Mouse (Mus musculus) C2C12 (cell line): ENCODE results near the gene Tmem150c. TPM values are rescaled to one million over a fixed set of nuclear protein-coding genes. Genes with fewer than 3 reads are reported as not detected.

Source experiments
- H3K27me3 ChIP-seq: one replicate; pipeline ENCODE4 v1.6.1; 2011; ENCODE audit not compliant: control insufficient read depth, insufficient read depth, insufficient read length
- H3K36me3 ChIP-seq: one replicate; pipeline ENCODE4 v1.6.1; 2011; ENCODE audit not compliant: control insufficient read depth, insufficient read depth
- H3K4me3 ChIP-seq: one replicate; pipeline ENCODE4 v1.5.1; 2011; ENCODE audit warnings: mild to moderate bottlenecking, control low read depth; ENCODE audit not compliant: poor library complexity, insufficient read depth, severe bottlenecking
- H3K79me2 ChIP-seq: one replicate; pipeline ENCODE4 v1.6.1; 2011; ENCODE audit not compliant: control insufficient read depth, insufficient read depth
- H3K79me3 ChIP-seq: one replicate; pipeline ENCODE4 v1.6.1; 2011; ENCODE audit warnings: low read depth, control low read depth
- H3ac ChIP-seq: one replicate; pipeline ENCODE3; 2011; ENCODE audit warnings: low read depth; ENCODE audit not compliant: control insufficient read depth, insufficient read length
- CEBPB ChIP-seq: IDR thresholded peaks from one replicate; pipeline ENCODE4 v1.6.1; 2011; ENCODE audit warnings: low read depth, mild to moderate bottlenecking, control low read depth, moderate library complexity
- CTCF ChIP-seq: IDR thresholded peaks from one replicate; pipeline ENCODE4 v1.5.1; 2011; ENCODE audit not compliant: control insufficient read depth, insufficient read depth, insufficient read length
- FOSL1 ChIP-seq: IDR thresholded peaks from one replicate; pipeline ENCODE4 v1.8.0; 2011; ENCODE audit warnings: mild to moderate bottlenecking, low read length; ENCODE audit not compliant: poor library complexity, insufficient read depth, severe bottlenecking
- MAX ChIP-seq: IDR thresholded peaks from one replicate; pipeline ENCODE4 v1.6.1; 2011; ENCODE audit warnings: mild to moderate bottlenecking, control low read depth
- MYOD1 ChIP-seq: IDR thresholded peaks from one replicate; pipeline ENCODE4 v1.6.1; 2011; ENCODE audit warnings: low read depth; ENCODE audit not compliant: control insufficient read depth, insufficient read length
- MYOG ChIP-seq: IDR thresholded peaks from one replicate; pipeline ENCODE4 v1.6.1; 2011; ENCODE audit not compliant: control insufficient read depth, insufficient read length; ENCODE audit errors: extremely low read depth
- USF1 ChIP-seq: IDR thresholded peaks from one replicate; pipeline ENCODE4 v1.6.1; 2011; ENCODE audit warnings: low read depth, mild to moderate bottlenecking, control low read depth, moderate library complexity
- polyA plus RNA-seq: library from polyadenylated mRNA; unstranded; fragments of >200 nt; fragmentation: generic; extraction: Trizol; gene quantifications from one replicate; pipeline ENCODE4 v1.2.1, GENCODE M21; 2012; ENCODE audit warnings: missing spikeins

The Tmem150c gene
- polyA plus RNA-seq, 1 experiment: not detected

GRCm38 (mm10) chr5:100187035-100187901 lies 27.7 kb upstream of the Tmem150c start:
- no peak overlapping the region for H3K4me3 ChIP-seq
- H3ac ChIP-seq: no peak overlapping the region
- no peaks in the 10 kb centered on the region for H3K36me3 ChIP-seq
- H3K79me2 ChIP-seq: no peaks in the 10 kb centered on the region
- no peaks in the 10 kb centered on the region for H3K27me3 ChIP-seq
- TF ChIP-seq FOSL1: no peak
- H3K79me3 ChIP-seq: no peaks in the 10 kb centered on the region

- Histone ChIP-seq H3K79me2 (no peaks in the 10 kb centered on the region), H3ac (no peak overlapping the region), H3K27me3 (no peaks in the 10 kb centered on the region), H3K79me3 (no peaks in the 10 kb centered on the region), H3K4me3 (no peak overlapping the region), H3K36me3 (no peaks in the 10 kb centered on the region)
- no peak for TF ChIP-seq CTCF
Measured at GRCm38 (mm10) chr5:100186618-100187017, 27.0 kb upstream of the Tmem150c start.

- Histone ChIP-seq H3K36me3 (no peaks in the 10 kb centered on the region), H3ac (no peak overlapping the region), H3K79me3 (no peaks in the 10 kb centered on the region), H3K79me2 (no peaks in the 10 kb centered on the region), H3K4me3 (no peak overlapping the region), H3K27me3 (no peaks in the 10 kb centered on the region)
- no peak for TF ChIP-seq MYOD1
- no peak for TF ChIP-seq MAX
- TF ChIP-seq MYOG: no peak
- TF ChIP-seq CEBPB: no peak
- no peak for TF ChIP-seq USF1
- no peak for TF ChIP-seq CTCF
Measured at GRCm38 (mm10) chr5:100185895-100186294, 26.3 kb upstream of the Tmem150c start.

GRCm38 (mm10) chr5:100181011-100181410 lies 21.4 kb upstream of the Tmem150c start:
- H3K79me2 ChIP-seq: no peaks in the 10 kb centered on the region
- no peaks in the 10 kb centered on the region for H3K79me3 ChIP-seq
- H3K27me3 ChIP-seq: no peaks in the 10 kb centered on the region
- H3ac ChIP-seq: no peak overlapping the region
- TF ChIP-seq CTCF (no peak), FOSL1 (no peak), USF1 (no peak), MAX (no peak), CEBPB (no peak), MYOD1 (no peak), MYOG (no peak)
- H3K36me3 ChIP-seq: no peaks in the 10 kb centered on the region
- no peak overlapping the region for H3K4me3 ChIP-seq

- no peaks in the 10 kb centered on the region for H3K36me3 ChIP-seq
- H3K27me3 ChIP-seq: no peaks in the 10 kb centered on the region
- no peak overlapping the region for H3ac ChIP-seq
- no peaks in the 10 kb centered on the region for H3K79me2 ChIP-seq
- H3K4me3 ChIP-seq: no peak overlapping the region
- TF ChIP-seq USF1 (no peak), MAX (no peak), CTCF (no peak), MYOD1 (no peak), FOSL1 (no peak), MYOG (no peak)
- no peaks in the 10 kb centered on the region for H3K79me3 ChIP-seq
Measured at GRCm38 (mm10) chr5:100178781-100179165, 19.2 kb upstream of the Tmem150c start.

- Histone ChIP-seq H3K79me2 (no peaks in the 10 kb centered on the region), H3K27me3 (no peaks in the 10 kb centered on the region), H3K79me3 (no peaks in the 10 kb centered on the region), H3K36me3 (no peaks in the 10 kb centered on the region), H3ac (no peak overlapping the region), H3K4me3 (no peak overlapping the region)
- no peak for TF ChIP-seq FOSL1
- TF ChIP-seq MYOG: no peak
- TF ChIP-seq MYOD1: no peak
- no peak for TF ChIP-seq USF1
- no peak for TF ChIP-seq MAX
- TF ChIP-seq CEBPB: no peak
- TF ChIP-seq CTCF: no peak
Measured at GRCm38 (mm10) chr5:100178122-100178780, 18.6 kb upstream of the Tmem150c start.
